Mouse (Mus musculus) neural tube, embryonic 14.5 days (tissue): Measurements from ENCODE around the gene Ltv1. TPM values are rescaled to one million over a fixed set of nuclear protein-coding genes. Genes with fewer than 3 reads are reported as not detected.

Source experiments
- ATAC-seq: fragments of 200-750 bp; cut with Nextera tagmentation; 2 replicates; pipeline ENCODE4 v1.8.0; 2017; ENCODE audit warnings: low read depth, mild to moderate bottlenecking, moderate TSS enrichment, moderate library complexity
- H3K27ac ChIP-seq: fragments of 300-500 bp; sonication (generic); 2 replicates; pipeline ENCODE4 v1.5.1; 2014; ENCODE audit warnings: low read depth, mild to moderate bottlenecking, control low read depth, low read length, moderate library complexity, mixed read lengths
- H3K27me3 ChIP-seq: fragments of 300-500 bp; sonication (generic); 2 replicates; pipeline ENCODE4 v1.6.1; 2014; ENCODE audit warnings: low read length; ENCODE audit not compliant: control insufficient read depth, insufficient read depth
- H3K36me3 ChIP-seq: fragments of 300-500 bp; sonication (generic); 2 replicates; pipeline ENCODE4 v1.6.1; 2014; ENCODE audit warnings: low read length, mixed read lengths; ENCODE audit not compliant: control insufficient read depth, insufficient read depth
- H3K4me1 ChIP-seq: fragments of 300-500 bp; sonication (generic); 2 replicates; pipeline ENCODE4 v1.6.1; 2014; ENCODE audit warnings: low read length; ENCODE audit not compliant: control insufficient read depth, insufficient read depth
- H3K4me2 ChIP-seq: fragments of 300-500 bp; sonication (generic); 2 replicates; pipeline ENCODE4 v1.6.1; 2014; ENCODE audit warnings: mild to moderate bottlenecking, low read depth, low read length, control low read depth
- H3K4me3 ChIP-seq: fragments of 300-500 bp; sonication (generic); 2 replicates; pipeline ENCODE4 v1.5.1; 2014; ENCODE audit warnings: low read depth, low read length, control low read depth, mixed read lengths
- H3K9ac ChIP-seq: fragments of 300-500 bp; sonication (generic); replicated peaks from 2 replicates; pipeline ENCODE4 v1.6.1; 2014; ENCODE audit warnings: low read depth, mild to moderate bottlenecking, control low read depth, low read length, mixed read lengths
- H3K9me3 ChIP-seq: fragments of 300-500 bp; sonication (generic); 2 replicates; pipeline ENCODE4 v1.6.1; 2016; ENCODE audit warnings: low read length; ENCODE audit not compliant: control insufficient read depth
- WGBS: fragments of 180-500 bp; shearing (Covaris S2); extraction: QIAGEN DNeasy Blood & Tissue Kit; methylation state at CpG from one replicate; pipeline ENCODE4 v1.1.7; 2014; 5-methylcytosine and 5-hydroxymethylcytosine counted together
- polyA plus RNA-seq: library from polyadenylated mRNA; unstranded; fragments of >200 nt; fragmentation: Nextera tagmentation; extraction: Ambion mirVana; gene quantifications from 2 replicates; pipeline ENCODE4 v1.2.1, GENCODE M21; 2014

Ltv1 gene
- 27.6 and 41.4 TPM in 2 replicates for polyA plus RNA-seq

DNA sequence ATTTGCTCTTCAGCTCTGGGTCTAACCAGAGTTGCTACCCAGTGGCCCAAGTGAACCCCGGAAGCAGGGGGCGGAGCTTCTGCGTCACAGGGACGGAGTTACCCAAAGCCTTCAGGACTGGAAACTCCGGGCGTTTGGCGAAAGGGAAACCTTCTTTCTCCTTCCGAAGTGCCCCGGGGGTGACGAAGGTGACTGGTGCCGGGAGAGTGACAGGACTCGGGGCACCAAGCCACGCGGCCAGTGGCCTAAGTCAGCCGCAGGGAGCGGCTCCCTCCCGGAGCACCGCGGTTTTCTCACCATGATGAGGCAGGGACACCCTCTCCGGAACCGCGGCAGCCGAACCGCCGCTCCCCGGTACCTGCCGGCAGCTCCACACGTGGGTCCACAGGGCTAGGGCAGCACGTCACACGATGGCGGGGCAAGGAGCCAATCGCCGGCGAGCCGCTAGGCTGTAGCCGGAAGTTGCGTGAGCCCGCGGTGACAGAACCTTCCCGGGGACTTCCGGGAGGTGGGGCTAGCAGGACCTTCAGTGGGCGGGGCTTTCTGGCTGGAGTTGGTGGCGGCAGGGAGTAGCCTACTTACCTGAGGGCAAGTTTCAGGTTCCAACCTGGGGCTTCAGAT, at the start of gene Ltv1:
Ltv1 (minus strand) TSS at position 438 of the 621 bp plus-strand sequence.
- peak within 1 kb of the TSS; percentile 69; the same call in 1 of the 2 replicates for H3K27ac ChIP-seq
- peaks cover 12% of the 10 kb centered on the region for H3K36me3 ChIP-seq

DNA sequence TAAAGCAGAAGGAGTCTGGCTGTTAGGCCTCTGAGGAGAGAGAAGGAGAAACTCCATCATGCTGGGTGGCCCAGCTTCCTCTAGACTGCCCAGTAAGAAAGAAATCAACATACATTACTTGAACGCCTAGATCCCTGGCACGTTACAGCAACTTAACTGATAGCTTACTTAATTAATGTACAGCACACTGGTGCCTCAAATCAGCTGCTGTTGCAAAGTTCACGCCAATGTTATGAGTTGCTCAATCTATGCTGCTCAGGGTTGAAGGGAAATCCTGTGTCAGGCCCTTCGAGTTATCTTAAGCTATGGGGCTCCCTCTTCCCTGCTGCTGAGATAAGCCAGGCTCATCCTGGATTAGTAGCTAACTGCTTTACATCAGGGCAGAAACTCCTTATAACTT, 47.5 kb upstream of the Ltv1 start:
- H3K4me2 ChIP-seq = no peak overlapping the region
- 92% methylated on average over 4 of the region's 4 CpGs for WGBS
- no peaks in the 10 kb centered on the region for H3K9me3 ChIP-seq
- ATAC-seq = no peak
- no peak overlapping the region for H3K9ac ChIP-seq
- H3K27ac ChIP-seq = no peak overlapping the region
- H3K27me3 ChIP-seq = no peaks in the 10 kb centered on the region
- no peaks in the 10 kb centered on the region for H3K4me1 ChIP-seq
- no peaks in the 10 kb centered on the region for H3K36me3 ChIP-seq
- no peak overlapping the region for H3K4me3 ChIP-seq

More for the DNA sequence above, at the start of gene Ltv1:
- H3K4me3 ChIP-seq = peak within 1 kb of the TSS; percentile 96
- ATAC-seq = peak; percentile 100
- peak within 1 kb of the TSS; percentile 58 for H3K4me2 ChIP-seq
- WGBS = under 1% methylated on average over 43 of the region's 43 CpGs
- no peaks in the 10 kb centered on the region for H3K27me3 ChIP-seq
- no peaks in the 10 kb centered on the region for H3K9me3 ChIP-seq
- peaks cover 5% of the 10 kb centered on the region for H3K4me1 ChIP-seq
- peak within 1 kb of the TSS; percentile 78 for H3K9ac ChIP-seq

DNA sequence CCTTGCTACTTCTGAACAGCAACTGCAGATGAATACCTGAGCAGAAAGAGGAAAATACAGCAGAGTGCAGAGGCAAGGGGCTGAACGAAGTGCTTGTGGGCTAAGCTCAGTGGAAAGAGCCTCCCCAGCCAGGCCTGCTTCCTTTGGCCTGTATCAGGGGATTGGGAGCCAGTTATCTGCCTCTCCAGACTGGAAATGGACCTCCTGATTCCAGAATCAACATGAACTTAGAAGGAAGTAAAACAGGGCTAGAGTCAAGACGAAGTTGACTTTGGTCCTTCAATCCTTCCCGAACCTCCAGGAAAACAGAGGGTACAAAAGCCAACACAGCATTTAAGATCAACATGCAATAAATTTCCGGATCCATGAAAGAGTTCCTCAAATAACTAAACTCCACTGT, 45.2 kb upstream of the Ltv1 start:
- H3K9me3 ChIP-seq = no peaks in the 10 kb centered on the region
- no peak overlapping the region for H3K9ac ChIP-seq
- H3K36me3 ChIP-seq = no peaks in the 10 kb centered on the region
- H3K4me3 ChIP-seq = no peak overlapping the region
- H3K4me2 ChIP-seq = no peak overlapping the region
- H3K27me3 ChIP-seq = no peaks in the 10 kb centered on the region
- no peak overlapping the region for H3K27ac ChIP-seq
- WGBS = 87% methylated on average over 4 of the region's 4 CpGs
- no peaks in the 10 kb centered on the region for H3K4me1 ChIP-seq
- no peak for ATAC-seq

DNA sequence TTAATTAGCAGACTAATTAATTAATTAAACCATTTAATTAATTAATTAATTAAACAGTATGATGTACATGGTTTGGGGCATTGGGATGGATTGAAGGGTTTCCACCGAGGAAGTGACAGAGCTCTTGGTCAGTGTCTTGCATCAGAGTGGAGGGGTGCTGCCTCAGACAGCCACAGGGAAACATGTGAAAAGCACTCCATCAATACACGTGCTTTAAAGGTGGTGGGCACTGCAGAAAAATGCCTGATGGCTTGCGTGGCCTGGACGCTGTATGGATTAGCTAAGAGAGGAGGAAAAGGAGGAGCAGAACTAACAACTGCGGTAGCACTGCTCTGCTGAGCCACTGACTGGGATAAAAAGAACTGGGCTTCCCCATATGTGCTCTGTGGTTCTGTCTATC, 43.9 kb upstream of the Ltv1 start:
- no peaks in the 10 kb centered on the region for H3K9me3 ChIP-seq
- no peak overlapping the region for H3K4me3 ChIP-seq
- H3K4me2 ChIP-seq = no peak overlapping the region
- H3K27me3 ChIP-seq = no peaks in the 10 kb centered on the region
- 91% methylated on average over 5 of the region's 5 CpGs for WGBS
- no peaks in the 10 kb centered on the region for H3K4me1 ChIP-seq
- no peak overlapping the region for H3K9ac ChIP-seq
- ATAC-seq = no peak
- H3K36me3 ChIP-seq = no peaks in the 10 kb centered on the region
- H3K27ac ChIP-seq = no peak overlapping the region

DNA sequence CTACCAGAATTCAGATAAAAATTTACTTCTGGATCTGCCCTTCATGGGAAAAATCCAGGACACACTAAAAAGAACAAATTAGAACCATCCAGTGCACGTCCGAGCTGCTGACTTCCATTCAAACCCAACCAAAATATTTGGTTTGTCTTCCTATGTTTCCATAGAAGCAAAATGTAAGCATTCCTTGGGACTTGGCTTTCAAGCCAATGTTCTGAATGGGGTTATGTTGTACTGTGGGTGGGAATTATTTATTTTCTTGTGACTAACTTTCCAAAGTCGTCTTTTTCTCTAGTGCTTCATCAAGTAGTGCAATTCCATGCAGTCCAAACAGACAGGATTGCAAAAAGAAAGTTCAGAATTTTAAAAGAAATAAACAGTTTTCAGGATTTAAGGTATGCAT, 41.5 kb upstream of the Ltv1 start:
- WGBS = 56% methylated on average over 3 of the region's 3 CpGs
- Histone ChIP-seq H3K4me1 (no peaks in the 10 kb centered on the region), H3K27ac (no peak overlapping the region), H3K4me3 (no peak overlapping the region), H3K9me3 (no peaks in the 10 kb centered on the region), H3K27me3 (no peaks in the 10 kb centered on the region), H3K4me2 (no peak overlapping the region), H3K36me3 (no peaks in the 10 kb centered on the region), H3K9ac (no peak overlapping the region)
- no peak for ATAC-seq

DNA sequence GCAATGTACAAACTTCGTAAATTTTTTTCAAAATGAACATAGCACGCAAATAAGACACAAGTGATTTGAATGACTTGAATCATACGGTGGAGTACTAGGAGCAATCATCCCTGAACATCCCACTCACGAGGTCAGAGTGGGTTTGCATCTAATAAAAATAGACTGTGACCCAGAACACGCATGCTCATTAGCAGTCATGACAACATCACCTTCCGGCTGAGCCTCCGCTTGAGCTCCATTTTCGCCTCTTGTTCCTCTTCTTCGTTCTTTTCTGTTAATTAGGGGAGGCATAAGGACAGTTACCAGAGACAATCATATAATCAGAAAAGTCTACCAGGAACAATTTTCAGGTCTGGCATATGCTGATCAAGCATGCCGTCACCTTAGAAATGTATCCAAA, 41.0 kb upstream of the Ltv1 start:
- Histone ChIP-seq H3K4me1 (no peaks in the 10 kb centered on the region), H3K9me3 (no peaks in the 10 kb centered on the region), H3K27ac (no peak overlapping the region), H3K36me3 (no peaks in the 10 kb centered on the region), H3K27me3 (no peaks in the 10 kb centered on the region), H3K9ac (no peak overlapping the region), H3K4me2 (no peak overlapping the region), H3K4me3 (no peak overlapping the region)
- 66% methylated on average over 10 of the region's 10 CpGs for WGBS
- no peak for ATAC-seq

DNA sequence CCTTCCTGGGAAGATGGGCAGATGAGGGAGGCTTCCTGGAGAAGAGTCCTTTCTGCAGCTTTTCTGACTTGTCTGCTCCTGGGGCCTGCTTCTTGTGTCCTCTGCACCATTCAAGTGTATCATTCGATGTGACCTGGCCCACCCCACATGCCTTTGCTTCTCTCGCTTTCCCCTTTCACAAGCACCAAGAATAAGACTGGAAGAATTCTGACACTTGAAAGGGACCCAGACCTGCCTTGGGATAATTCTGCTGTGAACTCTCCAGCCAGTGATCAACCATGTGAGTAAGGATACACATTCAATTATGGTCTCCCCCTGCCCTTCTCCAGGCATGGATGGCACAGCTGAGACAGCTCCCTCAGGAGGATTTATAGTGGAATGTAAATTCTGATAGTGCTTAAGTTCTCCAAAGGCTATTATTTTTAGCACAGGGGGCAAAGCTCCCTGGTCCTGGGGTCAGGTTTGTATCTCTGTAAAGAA, 40.2 kb upstream of the Ltv1 start:
- Histone ChIP-seq H3K4me2 (no peak overlapping the region), H3K27ac (no peak overlapping the region), H3K9ac (no peak overlapping the region), H3K4me3 (no peak overlapping the region), H3K27me3 (no peaks in the 10 kb centered on the region), H3K9me3 (no peaks in the 10 kb centered on the region), H3K36me3 (no peaks in the 10 kb centered on the region), H3K4me1 (no peaks in the 10 kb centered on the region)
- WGBS = 38% methylated on average over 2 of the region's 2 CpGs
- no peak for ATAC-seq

DNA sequence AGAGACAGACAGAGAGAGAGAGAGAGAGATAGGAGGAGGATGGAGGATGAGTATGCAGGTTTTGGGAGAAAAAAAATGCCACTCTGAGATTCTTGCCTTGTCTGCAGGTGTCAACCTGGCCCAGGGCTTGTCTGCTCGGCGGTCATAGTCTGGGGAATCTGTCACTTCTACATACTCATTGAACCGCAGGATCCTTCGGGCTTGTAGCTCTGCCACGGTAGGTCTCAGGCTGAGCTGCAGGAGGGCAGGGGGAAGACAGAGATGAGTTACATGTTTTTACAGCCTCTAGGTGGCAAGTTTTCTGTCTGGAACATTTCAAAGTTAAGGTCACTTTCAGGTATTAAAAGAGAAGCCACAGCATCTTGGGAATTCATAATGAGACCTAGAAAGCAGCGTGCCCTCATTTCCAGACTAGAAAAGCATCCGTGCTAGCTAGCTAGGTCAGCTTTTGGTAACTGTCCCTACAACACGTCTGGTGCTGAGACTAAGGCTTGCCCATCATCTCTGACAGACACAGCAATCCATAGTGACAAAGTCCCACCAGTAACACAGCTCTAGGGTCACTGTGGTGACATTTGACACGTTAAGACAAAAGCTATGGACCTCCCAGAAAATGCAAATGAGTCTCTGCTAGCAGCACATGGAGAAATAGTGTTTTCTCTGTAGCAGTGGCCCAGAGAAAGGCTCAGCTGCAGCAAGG, 39.6 kb upstream of the Ltv1 start:
- Histone ChIP-seq H3K4me1 (no peaks in the 10 kb centered on the region), H3K27ac (no peak overlapping the region), H3K4me3 (no peak overlapping the region), H3K9me3 (no peaks in the 10 kb centered on the region), H3K4me2 (no peak overlapping the region), H3K36me3 (no peaks in the 10 kb centered on the region), H3K27me3 (no peaks in the 10 kb centered on the region), H3K9ac (no peak overlapping the region)
- 50% methylated on average over 9 of the region's 9 CpGs for WGBS
- no peak for ATAC-seq

DNA sequence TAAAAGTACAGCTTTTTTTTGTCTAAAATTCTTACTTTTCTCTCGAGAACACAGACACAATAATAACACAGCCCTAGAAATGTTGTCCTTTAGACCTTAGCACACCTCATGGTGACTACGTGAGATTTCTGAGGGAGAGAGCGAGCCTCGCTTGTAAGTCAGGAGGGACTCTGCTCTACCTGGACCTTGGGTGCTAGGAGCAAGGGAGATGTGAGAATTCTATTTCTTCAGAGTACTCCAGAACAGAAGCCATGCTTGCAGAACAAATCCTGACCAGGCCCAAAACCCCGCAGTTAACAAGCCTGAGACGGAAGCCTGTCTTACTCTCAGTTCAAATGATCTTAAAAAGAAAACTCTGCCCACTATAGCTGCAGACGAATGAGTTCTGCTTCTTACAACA, 37.7 kb upstream of the Ltv1 start:
- no peaks in the 10 kb centered on the region for H3K9me3 ChIP-seq
- no peaks in the 10 kb centered on the region for H3K27me3 ChIP-seq
- H3K4me2 ChIP-seq = no peak overlapping the region
- no peak overlapping the region for H3K27ac ChIP-seq
- H3K9ac ChIP-seq = no peak overlapping the region
- no peaks in the 10 kb centered on the region for H3K36me3 ChIP-seq
- H3K4me1 ChIP-seq = no peaks in the 10 kb centered on the region
- 95% methylated on average over 7 of the region's 7 CpGs for WGBS
- ATAC-seq = no peak
- H3K4me3 ChIP-seq = no peak overlapping the region
